12 mouse cellular contexts compared by ENCODE assay signal in genomic region chr19:7334049-7334448, GRCm38 (mm10). TPM values are rescaled to one million over a fixed set of nuclear protein-coding genes. Genes with fewer than 3 reads are reported as not detected.
DNase-seq lines count a peak whose midpoint lies in the region; ATAC-seq and TF ChIP-seq lines count a peak whose summit lies in the region.
"Had no signal": no experiment of that assay in that cellular context is flagged by ENCODE, and none has a peak within 500 bp of the region (broad histone marks: within the 10 kb centered on the region; RNA-seq: fewer than 3 reads in every experiment).

No protein-coding gene starts in this region.

- H3K4me1 ChIP-seq in liver, embryonic 16.5 days (ENCODE audit: control insufficient read depth, low read depth, low read length) = peaks cover 33% of the 10 kb centered on the region
- H3K4me1 ChIP-seq in lung, adult 2 months (ENCODE audit: control insufficient read depth, insufficient read depth, low read length) = peaks cover 18% of the 10 kb centered on the region
- H3K4me1 ChIP-seq in stomach, embryonic 16.5 days (ENCODE audit: control insufficient read depth, insufficient read depth, low read length) = peaks cover 28% of the 10 kb centered on the region
- H3K4me1 ChIP-seq in hindbrain, embryonic 11.5 days (replicated peaks; ENCODE audit: control insufficient read depth, insufficient read depth, low read length) = no peaks in the 10 kb centered on the region; the same call in 1 of the 2 replicates

- H3K9me3 ChIP-seq in liver, embryonic 16.5 days (replicated peaks; ENCODE audit: control insufficient read depth, low read length) = no peaks in the 10 kb centered on the region
- no peaks in the 10 kb centered on the region for H3K9me3 ChIP-seq in stomach, embryonic 16.5 days (replicated peaks; ENCODE audit: control insufficient read depth, low read length)
- H3K9me3 ChIP-seq in hindbrain, embryonic 11.5 days (ENCODE audit: control insufficient read depth, low read length) = no peaks in the 10 kb centered on the region
- H3K9me3 ChIP-seq: G1E had no signal

- no peaks in the 10 kb centered on the region for H3K27me3 ChIP-seq in liver, embryonic 16.5 days (ENCODE audit: control insufficient read depth, insufficient read depth, low read depth, low read length)
- H3K27me3 ChIP-seq in stomach, embryonic 16.5 days (ENCODE audit: control insufficient read depth, insufficient read depth, low read length) = no peaks in the 10 kb centered on the region
- no peaks in the 10 kb centered on the region for H3K27me3 ChIP-seq in hindbrain, embryonic 11.5 days (ENCODE audit: control insufficient read depth, insufficient read depth, low read length)

- ATAC-seq in liver, embryonic 16.5 days (ENCODE audit: low read depth) = peak; percentile 50; the same call in 1 of the 2 replicates
- ATAC-seq in stomach, embryonic 16.5 days (ENCODE audit: insufficient read depth, low FRiP score) = peak; percentile 93
- ATAC-seq in hindbrain, embryonic 11.5 days (ENCODE audit: low FRiP score) = no peak

- no peak overlapping the region for H3K4me3 ChIP-seq in liver, embryonic 16.5 days (ENCODE audit: low read depth, low read length)
- H3K4me3 ChIP-seq in lung, adult 2 months (replicated peaks; ENCODE audit: extremely low read depth, low read depth, low read length) = no peak overlapping the region
- peak overlapping the region; percentile 7; the same call in 1 of the 2 replicates for H3K4me3 ChIP-seq in stomach, embryonic 16.5 days (replicated peaks; ENCODE audit: low read length)
- H3K4me3 ChIP-seq in hindbrain, embryonic 11.5 days (ENCODE audit: low read depth, low read length) = no peak overlapping the region

- H3K4me2 ChIP-seq in liver, embryonic 16.5 days (ENCODE audit: low read depth, low read length) = no peak overlapping the region
- H3K4me2 ChIP-seq in stomach, embryonic 16.5 days (ENCODE audit: low read depth, low read length) = peak overlapping the region; percentile 37
- H3K4me2 ChIP-seq in hindbrain, embryonic 11.5 days (replicated peaks; ENCODE audit: low read depth, low read length) = no peak overlapping the region

- TF ChIP-seq CTCF in lung, adult 2 months (IDR thresholded peaks at IDR 0.05; ENCODE audit: insufficient read depth, low read length) = no peak

- no peak overlapping the region for H3K9ac ChIP-seq in liver, embryonic 16.5 days (ENCODE audit: low read depth, low read length)
- 0 out of 2 replicates have a peak overlapping the region, but pooled peaks have one; percentile 6 for H3K9ac ChIP-seq in stomach, embryonic 16.5 days (ENCODE audit: low read length)
- H3K9ac ChIP-seq in hindbrain, embryonic 11.5 days (ENCODE audit: low read depth, low read length) = no peak overlapping the region

- no peak overlapping the region for H3K27ac ChIP-seq in liver, embryonic 16.5 days (ENCODE audit: low read length)
- H3K27ac ChIP-seq in stomach, embryonic 16.5 days (ENCODE audit: low read length) = peak overlapping the region; percentile 82
- no peak overlapping the region for H3K27ac ChIP-seq in hindbrain, embryonic 11.5 days (ENCODE audit: low read depth, low read length)

- no peaks in the 10 kb centered on the region for H3K36me3 ChIP-seq in liver, embryonic 16.5 days (ENCODE audit: control insufficient read depth, insufficient read depth)
- no peaks in the 10 kb centered on the region for H3K36me3 ChIP-seq in stomach, embryonic 16.5 days (ENCODE audit: control insufficient read depth, insufficient read depth, low read length)
- no peaks in the 10 kb centered on the region for H3K36me3 ChIP-seq in hindbrain, embryonic 11.5 days (ENCODE audit: control insufficient read depth, insufficient read depth, low read length)

- TF ChIP-seq POLR2A in lung, adult 2 months (IDR thresholded peaks at IDR 0.05; ENCODE audit: borderline replicate concordance, extremely low read depth, low read depth, low read length) = no peak

- WGBS in liver, embryonic 16.5 days (ENCODE audit: insufficient replicate concordance) = 66% methylated on average over 2 of the region's 2 CpGs
- 48% methylated on average over 2 of the region's 2 CpGs for WGBS in lung, adult 2 months
- WGBS in stomach, embryonic 16.5 days = 32% methylated on average over 2 of the region's 2 CpGs
- 74% methylated on average over 2 of the region's 2 CpGs for WGBS in hindbrain, embryonic 11.5 days

- DNase-seq in liver = no peak
- DNase-seq in kidney, adult 8-10 months = peak; percentile 53 to 79
- peak; percentile 39 for DNase-seq in lung, adult 2 months
- no peak for DNase-seq in spleen, postnatal 36 days (ENCODE audit: low spot score in 2 of 2)
- no peak for DNase-seq in hindbrain, embryonic 11.5 days (ENCODE audit: low spot score)
- DNase-seq in neural tube, embryonic 10.5 days (ENCODE audit: extremely low spot score, low spot score) = no peak
- DNase-seq: heart, adult 11 months; heart, postnatal 14 days; right cerebral cortex, postnatal 25 days had no signal

RNA-seq across cellular contexts. Expression of gene Mark2, which starts 7.6 kb away (rescaled TPM):
- 13.8 and 15.3 TPM in 2 replicates for polyA plus RNA-seq in liver, embryonic 16.5 days (2015; fragmentation: Nextera tagmentation; extraction: Ambion mirVana)
- polyA plus RNA-seq in lung, adult 2 months (2012; rRNA removed) = 68.6 and 94.1 TPM in 2 replicates
- 41.2 and 42.7 TPM in 2 replicates for polyA plus RNA-seq in stomach, embryonic 16.5 days (2015; fragmentation: Nextera tagmentation; extraction: Ambion mirVana)
- 47.4 and 50.7 TPM in 2 replicates for polyA plus RNA-seq in hindbrain, embryonic 11.5 days (2014; fragmentation: Nextera tagmentation; extraction: Ambion mirVana)

RNA-seq across cellular contexts. Expression of gene Spindoc, which starts 48.7 kb away (rescaled TPM):
- 2.7 and 2.8 TPM in 2 replicates for polyA plus RNA-seq in liver, embryonic 16.5 days (2015; fragmentation: Nextera tagmentation; extraction: Ambion mirVana)
- polyA plus RNA-seq in lung, adult 2 months (2012; rRNA removed) = 19.0 and 19.3 TPM in 2 replicates
- polyA plus RNA-seq in stomach, embryonic 16.5 days (2015; fragmentation: Nextera tagmentation; extraction: Ambion mirVana) = 19.8 and 22.5 TPM in 2 replicates
- polyA plus RNA-seq in hindbrain, embryonic 11.5 days (2014; fragmentation: Nextera tagmentation; extraction: Ambion mirVana) = 26.1 and 34.6 TPM in 2 replicates

Comparison
In these comparisons a context has a peak if more than half of its experiments do, and no peak if none do; other contexts are left out.
1. DNase-seq: peak in kidney, adult 8-10 months (2 of 2) and lung, adult 2 months (single experiment); none in liver (single experiment), spleen, postnatal 36 days (0 of 2), hindbrain, embryonic 11.5 days (single experiment) and neural tube, embryonic 10.5 days (single experiment).